Mouse (Mus musculus) gastrocnemius, adult 2 months (tissue): ENCODE data around the gene Fam57b. TPM values are rescaled to one million over a fixed set of nuclear protein-coding genes. Genes with fewer than 3 reads are reported as not detected.

Source experiments
- DNase-seq: peaks from one replicate; pipeline ENCODE4 v3.0.0; 2022
- H3K27ac ChIP-seq: fragments of 200-600 bp; 2 replicates; pipeline ENCODE4 v1.8.1; 2022; ENCODE audit warnings: mild to moderate bottlenecking
- H3K4me3 ChIP-seq: fragments of 200-600 bp; 2 replicates; pipeline ENCODE4 v1.8.1; 2022; ENCODE audit warnings: mild to moderate bottlenecking, moderate library complexity
- CTCF ChIP-seq: fragments of 200-600 bp; IDR thresholded peaks from 2 replicates; pipeline ENCODE4 v1.8.1; 2022; ENCODE audit warnings: antibody characterized with exemption, mild to moderate bottlenecking, moderate library complexity
- intact Hi-C: fragments of 180-260 bp; cut with DNase I; formaldehyde crosslinking; loops from one replicate; pipeline ENCODE4 v1.15.1; 2025
- long read RNA-seq, 2 experiments: library from polyadenylated mRNA; stranded (forward); transcript quantifications; one replicate each; pipeline ENCODE4 v2.0.0; 2021
- total RNA-seq, 2 experiments: library from RNA; stranded (reverse); gene quantifications; 2 replicates each; pipeline ENCODE4 v1.2.3; 2021

Fam57b gene
- 10 to 100 TPM; 61.1 to 64.6 TPM for total RNA-seq
- long read RNA-seq, experiment 1, transcript Fam57b-201 (5 exons, 2,328 nt), result major isoform, 14 of 74 reads
- long read RNA-seq, experiment 1, partial matches to known transcripts, result 10 of 74 reads
- long read RNA-seq, experiment 1, other reads (novel, unspliced or antisense), result 50 of 74 reads
- long read RNA-seq, experiment 2, transcript Fam57b-201 (5 exons, 2,328 nt), result major isoform, 9 of 47 reads
- long read RNA-seq, experiment 2, partial matches to known transcripts, result 2 of 47 reads
- long read RNA-seq, experiment 2, other reads (novel, unspliced or antisense), result 36 of 47 reads

DNA sequence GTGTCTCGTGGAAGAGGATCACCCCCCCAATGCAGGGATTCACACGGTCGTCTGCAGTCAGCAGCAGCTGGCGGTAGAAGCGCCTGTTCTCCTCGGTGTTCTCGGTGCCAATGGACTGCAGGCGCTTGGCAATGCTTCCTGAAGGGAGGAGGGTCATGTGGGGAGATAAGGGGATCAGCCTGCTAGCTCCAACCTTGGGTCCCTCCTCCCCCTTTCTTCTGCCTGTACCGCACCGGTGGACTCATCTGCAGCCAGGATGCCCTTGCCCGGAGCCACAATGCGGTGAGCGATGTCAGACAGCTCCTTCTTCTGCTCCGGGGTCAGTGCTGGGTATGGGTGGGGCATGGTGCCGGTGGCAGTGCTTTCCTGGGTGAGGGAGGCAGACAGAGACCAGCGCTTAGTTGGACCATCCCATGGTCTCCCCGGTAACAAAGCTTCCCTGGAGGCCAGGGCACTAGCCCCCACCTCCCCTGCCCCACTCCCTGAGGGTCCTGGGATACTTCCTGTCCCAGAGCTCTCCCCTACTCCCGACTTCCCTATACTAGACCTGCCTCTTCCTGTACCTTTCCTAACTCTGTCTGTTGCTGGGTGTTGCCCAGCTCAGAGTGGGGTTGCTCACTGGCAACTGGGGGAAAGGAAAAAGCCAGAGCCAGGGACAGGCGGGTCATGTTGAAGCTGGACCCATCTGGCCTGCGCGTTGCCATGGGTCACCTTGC, at the start of gene Fam57b:
TSS of gene Fam57b (plus strand) at position 258 of the 716 bp plus-strand sequence.
- intact Hi-C loops, result loop anchor here (10.0 kb wide), 1 partner anchor 333 kb away; the partner anchor contains the start of gene Atp2a1
- DNase-seq, result peak; percentile 59
- H3K27ac ChIP-seq, result peak within 1 kb of the TSS; percentile 99
- H3K4me3 ChIP-seq, result peak within 1 kb of the TSS; percentile 93
- no peak for TF ChIP-seq CTCF

DNA sequence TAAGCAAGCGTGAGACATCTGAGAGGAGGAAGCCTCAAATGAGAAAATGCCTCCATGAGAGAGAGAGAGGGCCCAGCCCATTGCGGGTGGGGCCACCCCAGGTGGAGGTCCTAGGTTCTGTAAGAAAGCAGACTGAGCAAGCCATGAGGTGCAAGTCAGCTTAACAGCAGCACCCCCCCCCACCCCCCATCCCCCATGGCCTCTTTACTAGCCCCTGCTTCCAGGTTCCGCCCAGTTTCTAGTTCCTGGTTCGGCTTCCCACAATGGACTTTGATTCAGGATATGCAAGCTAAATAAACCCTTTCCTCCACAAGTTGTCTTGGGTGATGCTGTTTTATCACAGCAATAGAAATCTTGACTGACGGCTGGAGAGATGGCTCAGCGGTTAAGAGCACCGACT, 48.6 kb upstream of the Fam57b start:
- no peak for TF ChIP-seq CTCF
- Histone ChIP-seq H3K4me3 (no peak overlapping the region), H3K27ac (no peak overlapping the region)
- DNase-seq, result no peak
- intact Hi-C loops, result no loop called here

DNA sequence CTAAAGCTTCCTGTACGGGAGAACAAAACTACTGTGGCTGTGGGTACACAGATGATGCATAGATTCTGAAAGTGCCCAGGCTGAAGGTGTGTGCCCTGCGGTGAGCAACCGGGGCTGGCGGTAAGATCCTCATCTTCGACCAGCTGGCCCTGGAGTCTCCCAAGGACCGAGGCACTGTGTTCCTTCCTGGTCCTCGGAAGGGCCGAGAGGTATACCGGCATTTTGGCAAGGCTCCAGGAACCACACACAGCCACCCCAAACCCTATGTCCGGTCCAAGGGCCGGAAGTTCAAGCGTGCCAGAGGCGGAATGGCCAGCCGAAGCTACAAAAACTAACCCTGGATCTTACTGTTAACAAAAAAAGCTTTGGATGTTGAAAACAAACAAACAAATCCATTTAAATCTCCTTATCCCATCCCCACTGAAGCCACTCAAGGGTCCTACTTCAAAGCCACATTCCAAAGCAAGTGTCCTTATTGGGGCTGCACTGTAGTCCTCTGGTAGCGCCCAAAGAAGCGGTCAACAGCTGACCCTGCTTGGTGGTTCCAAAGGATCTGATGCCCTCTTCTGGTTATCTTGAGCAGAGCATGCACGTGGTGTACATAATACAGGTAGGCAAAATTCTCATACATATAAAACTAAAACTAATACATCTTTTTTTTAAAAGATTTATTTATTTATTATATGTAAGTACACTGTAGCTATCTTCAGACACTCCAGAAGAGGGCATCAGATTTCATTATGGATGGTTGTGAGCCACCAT, 47.7 kb upstream of the Fam57b start:
- peak; percentile 7; the same call in 1 of the 2 replicates for TF ChIP-seq CTCF
- H3K4me3 ChIP-seq, result no peak overlapping the region
- no peak overlapping the region for H3K27ac ChIP-seq
- intact Hi-C loops, result loop anchor here (5.0 to 10.0 kb wide), 2 partner anchors 275 to 363 kb away; partner anchors contain the start of genes Gm42742, Maz and Prrt2
- no peak for DNase-seq

DNA sequence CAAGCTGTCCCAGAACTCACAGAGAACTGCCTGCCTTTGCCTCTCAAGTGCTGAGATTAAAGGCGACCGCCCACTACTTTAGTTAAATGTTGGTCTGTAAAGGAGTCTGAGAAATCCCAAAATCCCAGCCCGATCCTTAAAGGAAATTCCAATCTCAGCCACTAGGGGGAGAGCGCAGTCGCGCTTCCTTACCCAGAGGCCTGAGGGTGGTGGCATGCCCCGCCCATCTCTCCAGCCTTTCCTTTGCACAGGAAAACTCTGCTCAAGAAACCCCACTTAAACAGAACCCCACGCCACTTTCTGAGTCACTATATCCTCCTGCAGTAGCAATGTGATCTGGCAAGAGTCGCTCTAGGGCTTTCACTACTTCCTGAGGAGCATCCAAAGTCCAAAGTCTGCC, 42.6 kb upstream of the Fam57b start:
- TF ChIP-seq CTCF, result peak; percentile 94
- Histone ChIP-seq H3K27ac (peak overlapping the region; percentile 79), H3K4me3 (peak overlapping the region; percentile 26)
- intact Hi-C loops, result loop anchor here (5.0 to 10.0 kb wide), 3 partner anchors 142 to 357 kb away; partner anchors contain the start of genes Gm42742, Maz and Prrt2
- DNase-seq, result peak; percentile 82

DNA sequence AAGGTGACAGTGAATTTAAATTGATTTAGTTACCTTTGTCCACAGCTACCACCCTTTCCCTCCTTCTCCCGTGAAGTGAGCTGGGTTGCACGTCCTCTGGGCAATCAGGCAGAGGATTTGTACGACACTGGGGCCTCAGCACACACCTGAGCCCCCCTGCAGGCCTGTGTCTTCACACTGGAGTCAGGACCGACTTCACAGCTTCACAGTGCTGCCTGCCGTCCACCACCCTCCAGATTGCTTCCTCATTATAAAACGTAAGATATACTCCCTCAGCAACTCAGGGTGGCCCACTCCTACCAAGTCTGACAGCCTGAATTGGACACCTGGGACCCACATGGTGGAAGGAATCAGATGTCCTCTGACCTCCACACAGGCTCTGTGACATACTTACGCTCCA, 38.9 kb upstream of the Fam57b start:
- no peak overlapping the region for H3K4me3 ChIP-seq
- no peak overlapping the region for H3K27ac ChIP-seq
- DNase-seq, result no peak
- intact Hi-C loops, result loop anchor here (5.0 to 10.0 kb wide), 2 partner anchors 139 to 266 kb away; partner anchors contain the start of genes Gm42742, Maz and Prrt2
- TF ChIP-seq CTCF, result no peak

DNA sequence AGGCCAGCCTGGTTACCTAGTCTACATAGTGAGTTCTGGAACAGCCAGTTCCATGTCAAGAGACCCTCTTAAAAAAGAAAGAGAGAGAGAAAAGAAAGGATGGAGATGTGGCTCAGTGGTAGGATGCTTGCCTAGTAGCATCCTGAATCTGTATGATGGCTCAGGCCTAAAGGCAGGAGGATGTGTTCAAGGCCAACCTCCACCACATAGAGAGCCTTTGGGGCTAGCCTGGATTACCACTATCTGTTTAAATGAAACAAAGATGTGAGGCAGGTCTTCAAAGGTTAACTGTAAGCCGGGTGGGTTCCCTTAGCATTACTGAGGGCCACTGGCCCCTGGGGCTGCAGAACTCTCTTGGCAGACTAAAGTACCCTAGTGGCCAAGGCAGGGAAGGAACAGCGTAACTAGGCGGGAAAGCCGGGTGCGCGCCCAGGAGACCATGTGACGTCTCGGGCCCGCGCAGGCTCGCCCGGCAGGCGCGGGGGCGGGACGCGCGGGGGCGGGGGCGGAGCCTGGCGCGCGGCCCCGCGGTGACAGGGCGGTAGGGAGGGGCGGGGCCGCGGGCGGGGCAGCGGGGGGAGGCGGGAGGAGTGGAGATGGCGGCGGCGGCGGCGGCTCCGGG, 38.3 kb upstream of the Fam57b start, which contains the start of gene Mapk3:
TSS of gene Mapk3 (plus strand) at position 552 of the 622 bp plus-strand sequence.
- Histone ChIP-seq H3K4me3 (peak within 1 kb of the TSS; percentile 73), H3K27ac (peak within 1 kb of the TSS; percentile 95)
- DNase-seq, result peak; percentile 94
- intact Hi-C loops, result loop anchor here (5.0 to 10.0 kb wide), 2 partner anchors 138 to 266 kb away; partner anchors contain the start of genes Gm42742, Maz and Prrt2
- peak; percentile 81 for TF ChIP-seq CTCF

DNA sequence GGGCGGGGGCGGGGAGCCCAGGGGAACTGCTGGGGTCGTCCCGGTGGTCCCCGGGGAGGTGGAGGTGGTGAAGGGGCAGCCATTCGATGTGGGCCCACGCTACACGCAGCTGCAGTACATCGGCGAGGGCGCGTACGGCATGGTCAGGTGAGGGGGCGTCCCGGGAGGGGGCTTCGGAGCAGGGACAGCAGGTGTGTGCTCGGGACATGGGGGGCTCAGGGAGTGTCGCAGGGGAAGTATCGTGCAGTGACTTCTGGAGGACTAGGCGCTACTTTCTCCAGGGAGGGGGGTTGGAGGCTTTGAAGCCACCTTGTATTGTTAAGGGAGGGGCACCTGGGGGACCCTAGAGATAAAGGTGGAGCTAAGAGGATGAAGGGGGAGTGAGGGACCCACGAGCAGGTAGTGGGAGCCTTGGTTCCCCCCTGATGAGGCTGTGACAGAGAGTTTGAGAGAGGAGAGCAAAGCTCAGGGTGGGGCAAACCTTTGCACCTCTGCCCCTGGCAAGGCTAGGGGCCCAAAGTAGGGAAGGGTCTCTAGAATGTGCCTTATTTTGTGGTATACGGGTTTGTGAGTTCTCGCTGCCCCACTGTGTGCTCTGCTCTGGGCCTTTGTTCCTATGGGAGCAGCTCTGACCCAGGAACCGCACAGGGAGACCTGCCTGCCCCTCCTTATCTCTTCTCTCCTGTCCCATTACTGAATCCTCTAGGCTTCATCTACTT, 37.6 kb upstream of the Fam57b start:
- TF ChIP-seq CTCF, result no peak
- intact Hi-C loops, result loop anchor here (1.0 to 10.0 kb wide), 3 partner anchors 16 to 265 kb away; partner anchors contain the start of genes Gm42742, Maz, Prrt2 and Ypel3
- peak overlapping the region; percentile 95 for H3K27ac ChIP-seq
- no peak for DNase-seq
- H3K4me3 ChIP-seq, result peak overlapping the region; percentile 73

DNA sequence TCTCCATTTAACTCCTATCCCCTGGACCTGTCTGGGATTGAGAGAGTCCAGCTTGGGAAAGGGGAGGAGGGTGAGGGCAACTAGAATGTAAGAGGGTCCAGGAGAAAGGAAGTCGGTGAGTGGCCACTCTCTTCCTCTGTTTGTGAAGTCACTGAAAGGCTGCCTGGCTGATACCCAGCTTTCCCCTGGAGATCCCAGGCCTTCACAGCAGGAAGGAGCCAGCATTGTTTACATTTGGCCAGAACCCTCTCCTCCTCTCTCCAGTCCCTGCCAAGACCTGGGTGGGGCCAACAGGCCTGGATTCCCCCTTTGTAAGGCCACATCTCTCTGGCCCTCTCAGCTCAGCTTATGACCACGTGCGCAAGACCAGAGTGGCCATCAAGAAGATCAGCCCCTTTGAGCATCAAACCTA, 37.1 kb upstream of the Fam57b start:
- TF ChIP-seq CTCF, result no peak
- H3K4me3 ChIP-seq, result peak overlapping the region; percentile 73
- intact Hi-C loops, result loop anchor here (1.0 kb wide), 1 partner anchor 16 kb away; the partner anchor contains the start of gene Ypel3
- H3K27ac ChIP-seq, result peak overlapping the region; percentile 95
- peak; percentile 79 for DNase-seq

DNA sequence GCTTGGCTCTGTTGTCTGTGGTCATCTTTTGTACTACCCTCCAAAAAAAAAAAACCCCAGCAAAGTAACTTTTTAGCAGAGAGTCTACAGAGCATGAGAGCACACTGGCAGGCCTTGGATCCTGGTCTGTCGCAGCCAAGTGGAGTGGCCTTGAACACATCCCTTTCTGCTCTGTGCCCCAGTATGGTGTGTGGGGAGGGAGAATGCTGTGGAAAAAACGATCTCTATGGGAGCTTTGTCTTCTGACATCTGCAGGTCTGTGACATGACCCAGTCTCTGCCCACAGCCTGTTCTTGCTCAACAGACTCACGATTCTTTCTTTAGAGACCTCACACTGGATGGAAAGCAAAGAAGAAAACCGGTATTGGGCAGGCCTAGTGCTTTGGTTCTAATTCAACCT, 36.5 kb upstream of the Fam57b start:
- Histone ChIP-seq H3K4me3 (peak overlapping the region; percentile 73), H3K27ac (peak overlapping the region; percentile 95)
- intact Hi-C loops, result loop anchor here (1.0 kb wide), 1 partner anchor 15 kb away; the partner anchor contains the start of gene Ypel3
- no peak for DNase-seq
- no peak for TF ChIP-seq CTCF

DNA sequence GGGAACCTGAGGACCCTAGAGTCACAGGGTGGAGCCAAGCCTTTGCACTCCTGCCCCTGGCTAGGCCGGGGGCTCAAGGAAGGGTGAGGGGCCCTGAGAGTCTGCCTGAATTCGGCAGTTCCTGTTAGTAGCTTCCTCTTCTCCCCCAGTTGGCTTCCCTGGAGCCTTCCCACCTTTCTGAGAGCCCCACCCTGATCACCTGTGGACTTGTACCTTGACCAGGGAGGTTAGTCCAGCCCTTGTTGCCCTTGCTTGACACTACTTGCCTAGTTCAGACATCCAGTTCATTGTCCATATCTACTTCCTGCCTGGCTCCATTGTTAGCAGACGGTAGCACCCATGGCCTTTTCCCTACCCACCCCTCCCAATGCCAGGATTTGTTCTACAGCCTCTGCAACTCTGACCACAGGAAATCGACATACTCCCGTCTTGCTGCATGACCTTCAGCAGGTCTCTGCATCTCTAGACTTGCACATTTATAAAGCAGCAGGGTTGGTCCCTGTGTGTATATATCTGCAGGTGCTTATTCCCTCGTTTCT, 35.9 kb upstream of the Fam57b start:
- H3K27ac ChIP-seq, result peak overlapping the region; percentile 95
- intact Hi-C loops, result no loop called here
- no peak for DNase-seq
- TF ChIP-seq CTCF, result no peak
- peak overlapping the region; percentile 73 for H3K4me3 ChIP-seq

DNA sequence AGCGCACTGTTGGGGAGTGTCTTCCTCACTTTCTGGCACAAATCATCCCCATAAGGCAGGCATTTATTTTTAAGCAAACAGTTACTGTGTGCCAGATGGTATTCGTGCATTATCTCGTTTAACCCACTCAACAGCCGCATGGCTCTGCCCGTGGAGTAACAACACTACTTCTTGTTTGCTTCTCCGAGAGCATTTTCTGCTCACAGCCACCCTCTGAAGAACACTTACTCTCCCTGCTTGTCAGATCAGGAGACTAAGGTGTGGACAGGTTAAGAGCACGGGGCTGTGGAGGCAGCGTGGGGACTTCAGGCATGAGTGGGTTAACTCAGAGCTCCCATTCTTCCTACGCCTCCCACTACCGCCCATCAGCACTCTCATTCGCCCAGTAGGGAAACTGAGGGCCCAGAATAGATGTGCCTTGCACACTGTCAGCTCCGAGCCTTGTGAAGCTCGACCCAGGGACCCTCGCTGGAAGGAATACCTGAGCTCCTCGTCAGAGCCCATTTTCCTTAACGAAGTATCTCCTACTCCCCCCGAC, 34.9 kb upstream of the Fam57b start:
- H3K27ac ChIP-seq, result peak overlapping the region; percentile 95; the same call in 1 of the 2 replicates
- DNase-seq, result no peak
- intact Hi-C loops, result no loop called here
- TF ChIP-seq CTCF, result no peak
- H3K4me3 ChIP-seq, result no peak overlapping the region
